Mouse (Mus musculus) bone marrow macrophage, adult 2 months (primary cell): Measurements from ENCODE around the gene Cd55. TPM values are rescaled to one million over a fixed set of nuclear protein-coding genes. Genes with fewer than 3 reads are reported as not detected.
"Not testable (repeated sequence)": the region's sequence is repeated elsewhere in the genome, so short reads cannot be mapped to it uniquely, and the experiment has no call there.

Source experiments
- H3K27ac ChIP-seq: 2 replicates; pipeline ENCODE4 v1.5.1; 2012; ENCODE audit warnings: low read depth, low read length; ENCODE audit not compliant: insufficient read depth
- H3K4me1 ChIP-seq: 2 replicates; pipeline ENCODE4 v1.6.1; 2012; ENCODE audit warnings: low read length; ENCODE audit not compliant: control insufficient read depth, insufficient read depth
- H3K4me3 ChIP-seq: 2 replicates; pipeline ENCODE4 v1.5.1; 2012; ENCODE audit warnings: mild to moderate bottlenecking, low read length, moderate library complexity; ENCODE audit not compliant: insufficient read depth
- CTCF ChIP-seq: IDR thresholded peaks from 2 replicates; pipeline ENCODE4 v1.5.1; 2012; ENCODE audit warnings: low read depth, mild to moderate bottlenecking, low read length, moderate library complexity
- POLR2A ChIP-seq: IDR thresholded peaks from 2 replicates; pipeline ENCODE4 v1.6.1; 2012; ENCODE audit warnings: mild to moderate bottlenecking, low read depth, low read length, borderline replicate concordance
- polyA plus RNA-seq: library from polyadenylated mRNA; stranded (reverse); fragments of >200 nt; gene quantifications from 2 replicates; pipeline ENCODE4 v1.2.4, GENCODE M21; 2012; ENCODE audit not compliant: missing spikeins, insufficient read depth, insufficient read length

The Cd55 gene
- polyA plus RNA-seq, 1 experiment, result 4.2 TPM

DNA sequence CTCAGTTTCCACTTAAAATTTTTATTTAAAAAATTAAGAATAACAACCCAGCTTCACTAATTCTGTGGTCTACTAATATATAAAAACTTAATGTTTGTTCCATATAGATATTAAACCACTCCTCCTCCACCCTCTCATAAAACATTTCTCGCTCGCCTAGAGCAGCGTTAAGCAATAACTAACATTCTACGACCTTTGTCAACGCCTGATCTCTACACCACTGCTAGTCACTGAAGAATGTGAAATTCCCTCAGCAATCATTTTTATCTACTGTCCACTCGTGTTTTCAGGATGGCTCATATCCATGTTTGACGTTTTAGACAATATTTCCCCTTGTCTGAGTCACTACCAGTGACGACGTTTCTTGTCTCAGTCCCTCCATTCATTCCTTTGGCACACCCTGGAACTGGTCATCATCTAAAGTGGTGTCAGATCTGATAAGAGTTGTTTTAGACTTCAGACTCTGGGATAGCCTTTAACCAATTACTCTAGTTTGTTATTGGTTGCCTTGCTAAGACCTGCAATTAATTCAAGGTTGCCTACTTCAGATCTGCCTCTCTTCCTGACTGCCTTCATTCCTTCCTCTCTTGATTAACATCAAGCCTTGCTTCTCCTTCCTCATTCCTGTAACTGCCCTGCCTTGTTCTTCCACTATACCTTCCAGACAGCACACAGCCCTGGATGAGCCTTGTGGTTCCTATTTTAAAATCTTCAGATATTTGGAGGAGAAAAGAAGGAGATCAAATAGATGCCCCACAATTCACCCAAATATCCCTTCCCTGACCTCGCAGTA, 23.5 kb upstream of the Cd55 start:
- Histone ChIP-seq H3K27ac (no peak overlapping the region), H3K4me3 (no peak overlapping the region)
- no peak for TF ChIP-seq CTCF

DNA sequence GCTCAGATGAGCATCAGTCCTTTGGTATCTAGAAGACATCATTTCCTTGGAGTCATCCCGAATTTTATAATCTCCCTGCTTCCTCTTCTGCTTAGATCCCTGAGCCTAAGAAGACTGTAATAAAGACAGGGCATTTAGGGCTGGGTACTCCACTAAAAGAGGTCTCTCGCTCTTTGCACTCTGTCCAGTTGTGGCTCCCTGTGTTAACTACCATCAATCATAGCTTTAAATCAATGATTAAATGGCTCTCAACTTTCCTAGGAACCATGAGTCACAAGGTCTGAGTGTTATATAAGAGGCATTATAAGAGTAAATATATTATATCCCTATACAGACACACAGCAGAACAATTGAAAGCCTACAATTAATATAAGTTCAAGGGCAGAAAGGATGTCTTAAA, 22.8 kb upstream of the Cd55 start:
- Histone ChIP-seq H3K4me1 (no peaks in the 10 kb centered on the region), H3K27ac (no peak overlapping the region), H3K4me3 (no peak overlapping the region)
- no peak for TF ChIP-seq POLR2A
- no peak for TF ChIP-seq CTCF

More for the DNA sequence above, 23.5 kb upstream of the Cd55 start:
- H3K4me1 ChIP-seq, result no peaks in the 10 kb centered on the region

DNA sequence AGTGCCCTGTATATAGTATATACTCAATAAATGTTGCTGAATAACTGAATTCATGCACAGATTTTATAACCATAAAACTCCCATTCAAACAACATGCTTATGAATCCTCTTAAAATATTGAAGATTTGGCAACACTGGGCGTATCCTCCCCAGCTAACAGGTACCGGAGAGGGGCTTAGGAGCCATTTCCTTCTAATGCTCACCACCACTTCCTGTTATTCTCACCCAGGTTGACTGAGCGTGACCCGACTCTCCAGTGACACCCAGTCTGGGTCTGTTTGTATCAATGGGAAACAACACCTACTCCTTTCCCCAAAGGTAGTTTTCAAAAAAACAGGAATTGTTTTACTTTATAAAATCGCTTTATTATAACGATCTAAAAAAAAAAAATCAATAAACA, 12.4 kb upstream of the Cd55 start:
- H3K4me3 ChIP-seq, result no peak overlapping the region
- H3K4me1 ChIP-seq, result no peaks in the 10 kb centered on the region
- TF ChIP-seq POLR2A, result no peak
- no peak for TF ChIP-seq CTCF
- no peak overlapping the region for H3K27ac ChIP-seq

DNA sequence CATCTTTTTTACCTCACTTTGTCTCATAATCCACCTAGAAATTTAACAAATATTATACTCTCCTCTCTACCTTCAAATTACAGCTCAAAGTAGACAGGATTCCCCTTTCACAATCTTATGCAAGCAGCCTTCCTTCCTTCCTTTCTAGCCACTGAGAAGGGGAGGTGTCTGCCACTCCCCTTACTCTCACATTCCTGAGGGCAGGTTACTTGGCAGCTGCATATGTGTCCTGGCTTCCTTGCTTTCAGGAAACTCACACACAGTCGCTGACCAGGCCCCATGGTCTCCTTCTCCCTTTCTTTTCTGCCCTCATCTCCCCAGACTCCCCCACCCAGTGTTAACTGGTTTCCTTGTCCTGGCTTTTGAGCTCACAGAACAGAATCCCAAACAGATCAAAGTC, 11.7 kb upstream of the Cd55 start:
- Histone ChIP-seq H3K4me3 (no peak overlapping the region), H3K27ac (no peak overlapping the region), H3K4me1 (no peaks in the 10 kb centered on the region)
- TF ChIP-seq CTCF, result no peak
- TF ChIP-seq POLR2A, result no peak

DNA sequence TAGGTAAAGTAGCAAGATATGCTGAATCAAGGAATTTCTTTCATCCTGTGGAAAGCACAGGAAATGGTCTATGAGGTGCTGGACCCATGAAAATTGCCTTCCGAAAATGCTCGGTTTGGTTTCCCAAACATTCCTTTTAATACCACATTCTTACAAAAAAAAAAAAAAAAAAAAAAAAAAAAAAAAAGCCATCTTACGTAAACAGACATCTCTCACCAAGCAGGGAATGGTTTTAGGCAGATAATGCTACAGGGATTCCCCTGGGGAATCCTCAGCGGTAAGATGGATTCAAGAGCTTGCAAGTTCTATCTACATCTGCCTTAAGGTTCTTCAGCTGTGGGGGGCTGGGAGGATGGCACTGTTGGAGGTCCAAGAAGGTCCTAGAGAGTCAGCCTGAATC, 7.5 kb upstream of the Cd55 start:
- no peaks in the 10 kb centered on the region for H3K4me1 ChIP-seq
- TF ChIP-seq POLR2A (no peak), CTCF (no peak)
- H3K27ac ChIP-seq, result no peak overlapping the region
- H3K4me3 ChIP-seq, result no peak overlapping the region

DNA sequence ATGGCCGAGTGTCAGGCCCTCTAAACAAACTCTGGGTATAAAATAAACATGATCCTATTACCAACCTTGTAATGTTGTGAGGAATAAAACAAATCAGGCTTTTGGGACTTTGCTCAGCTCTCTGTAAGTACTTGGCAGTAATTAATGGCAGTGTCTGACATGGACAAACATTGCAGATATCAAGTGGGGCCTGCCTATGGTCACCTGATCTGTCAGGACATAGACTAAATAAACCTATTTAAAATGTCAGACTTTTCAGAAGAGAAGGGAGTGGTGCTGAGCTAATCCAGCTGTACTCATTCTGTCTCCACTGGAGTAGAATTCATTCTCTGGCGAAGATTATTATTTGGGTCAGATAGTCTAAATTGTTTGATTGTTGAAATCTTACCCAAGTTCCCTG, 4.9 kb upstream of the Cd55 start:
- Histone ChIP-seq H3K4me3 (no peak overlapping the region), H3K4me1 (no peaks in the 10 kb centered on the region), H3K27ac (no peak overlapping the region)
- no peak for TF ChIP-seq CTCF
- TF ChIP-seq POLR2A, result no peak

DNA sequence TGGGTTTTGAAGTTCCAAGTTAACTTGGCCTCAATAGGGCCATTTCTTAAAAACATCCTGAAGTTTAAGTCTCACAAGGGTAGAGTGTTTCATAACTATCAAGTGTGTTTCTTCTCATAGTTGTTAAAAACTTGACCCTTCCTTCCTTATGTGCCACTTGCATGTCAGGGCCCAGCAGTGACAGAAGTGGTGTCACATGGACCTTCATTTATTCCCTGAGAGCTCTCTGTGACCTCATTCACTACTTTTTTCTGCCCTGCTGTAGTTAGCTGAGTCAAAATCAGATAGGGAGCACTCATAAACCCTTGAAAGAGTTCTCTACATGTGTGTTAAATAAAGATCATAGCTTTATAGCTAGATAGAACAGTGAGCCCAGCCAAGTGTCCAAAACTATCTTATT, 1.6 kb upstream of the Cd55 start:
- Histone ChIP-seq H3K4me3 (no peak overlapping the region), H3K27ac (no peak overlapping the region), H3K4me1 (no peaks in the 10 kb centered on the region)
- no peak for TF ChIP-seq CTCF
- no peak for TF ChIP-seq POLR2A

DNA sequence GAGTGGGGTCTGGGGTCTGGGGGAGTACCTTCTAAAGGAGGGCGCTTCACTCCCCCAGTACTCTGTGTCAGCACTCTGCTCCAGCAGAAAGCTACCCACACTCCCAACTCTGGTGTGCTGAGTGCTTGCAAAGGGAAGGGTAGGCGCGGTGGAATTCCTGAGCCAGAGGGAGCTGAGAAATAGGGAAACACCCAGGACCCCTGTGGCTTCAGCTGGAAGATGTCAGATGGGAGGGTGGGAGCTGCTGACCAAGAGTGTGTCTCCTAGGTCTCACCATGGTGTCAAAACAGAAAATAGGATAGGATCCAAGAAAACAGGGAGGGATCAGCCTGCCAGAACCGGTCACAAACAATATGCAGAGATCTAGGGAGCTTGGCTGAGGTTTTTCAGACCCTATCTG, 323 bp upstream of the Cd55 start:
- TF ChIP-seq POLR2A, result no peak
- TF ChIP-seq CTCF, result no peak
- peak overlapping the region; percentile 30; the same call in 1 of the 2 replicates for H3K4me3 ChIP-seq
- H3K27ac ChIP-seq, result no peak overlapping the region

DNA sequence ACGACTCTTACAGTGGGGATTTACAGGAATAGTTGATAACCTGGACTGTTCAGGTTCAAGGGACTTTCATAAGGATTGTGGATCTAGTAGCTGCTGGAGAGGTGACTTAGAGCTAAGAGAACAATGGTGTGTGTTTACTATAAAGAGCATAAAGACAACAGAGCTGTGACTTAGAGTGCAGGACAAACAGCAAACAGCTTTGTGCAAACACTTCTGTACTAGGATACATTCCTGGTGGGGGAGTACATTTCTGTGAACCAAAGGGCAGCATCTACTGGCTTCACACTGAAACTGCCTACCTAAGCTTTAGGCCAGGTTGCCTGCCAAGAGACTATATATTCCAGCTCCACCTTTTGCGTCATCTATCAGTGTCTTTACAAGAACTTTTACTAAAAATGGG, 7.4 kb downstream of the Cd55 start:
- no peak for TF ChIP-seq POLR2A
- TF ChIP-seq CTCF, result no peak
- H3K27ac ChIP-seq, result no peak overlapping the region

More for the DNA sequence above, 323 bp upstream of the Cd55 start:
- no peaks in the 10 kb centered on the region for H3K4me1 ChIP-seq

DNA sequence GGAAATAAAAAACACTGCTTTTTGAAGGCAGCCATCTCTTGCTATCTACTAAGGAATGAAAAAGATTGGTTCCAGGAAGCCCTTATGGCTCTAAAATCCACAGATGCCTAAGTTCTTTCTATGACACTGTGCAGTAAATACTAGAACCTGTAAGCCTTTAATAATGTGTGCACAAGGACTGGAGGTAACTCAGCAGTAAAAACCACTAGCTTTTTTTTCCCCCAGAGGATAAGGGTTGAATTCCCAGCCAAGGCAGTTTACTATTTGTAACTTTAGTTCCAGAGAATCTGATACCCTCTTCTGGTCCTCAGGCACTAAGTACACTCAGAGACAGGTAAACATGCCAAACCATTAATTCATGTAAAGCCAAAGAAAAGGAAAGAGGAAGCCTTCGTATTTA, 19.6 kb downstream of the Cd55 start:
- H3K4me3 ChIP-seq, H3K4me1 ChIP-seq, H3K27ac ChIP-seq: not testable (repeated sequence)

More for the DNA sequence above, 7.4 kb downstream of the Cd55 start:
- Histone ChIP-seq H3K4me1 (no peaks in the 10 kb centered on the region), H3K4me3 (no peak overlapping the region)

DNA sequence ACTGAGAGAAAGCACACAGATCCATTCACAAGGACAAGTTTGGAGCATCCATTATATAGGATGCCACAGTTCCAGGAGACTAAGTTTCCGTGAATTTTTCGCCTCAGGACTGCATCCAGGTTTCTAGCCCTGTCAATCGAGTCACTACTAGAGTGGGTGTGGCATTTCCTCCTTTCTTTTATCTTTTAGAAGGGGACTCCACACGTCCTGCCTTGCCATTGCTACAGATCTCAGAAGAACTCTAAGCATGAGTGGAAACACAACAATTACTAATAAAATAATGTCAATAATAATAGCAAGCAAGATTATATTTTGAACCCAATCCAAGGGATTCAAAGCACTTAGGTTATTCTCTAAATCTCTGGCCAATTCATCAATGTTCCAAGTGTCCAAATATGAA, 31.6 kb downstream of the Cd55 start:
- Histone ChIP-seq H3K4me3 (no peak overlapping the region), H3K4me1 (no peaks in the 10 kb centered on the region), H3K27ac (no peak overlapping the region)
- TF ChIP-seq POLR2A, result no peak
- TF ChIP-seq CTCF, result no peak

DNA sequence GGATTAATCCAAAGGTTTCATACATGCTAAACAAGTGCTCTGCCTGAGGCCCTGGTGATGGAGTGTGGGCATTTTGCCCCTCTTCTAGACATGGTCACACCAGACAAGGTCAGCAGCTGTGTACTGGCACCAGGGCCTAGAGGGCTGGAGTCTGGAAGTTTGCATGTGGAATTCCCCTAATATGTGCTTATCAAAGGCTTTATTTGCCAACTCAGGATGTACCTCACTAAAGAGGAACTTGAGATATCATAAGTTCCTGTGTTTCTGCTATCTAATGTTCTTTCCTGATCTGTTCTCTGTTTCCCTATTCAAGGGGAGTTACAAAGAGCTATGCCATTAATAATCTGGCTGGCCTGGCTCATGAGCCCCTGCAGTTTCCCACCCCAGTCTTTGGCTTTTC, 33.9 kb downstream of the Cd55 start:
- H3K4me3 ChIP-seq, H3K27ac ChIP-seq, H3K4me1 ChIP-seq: not testable (repeated sequence)

DNA sequence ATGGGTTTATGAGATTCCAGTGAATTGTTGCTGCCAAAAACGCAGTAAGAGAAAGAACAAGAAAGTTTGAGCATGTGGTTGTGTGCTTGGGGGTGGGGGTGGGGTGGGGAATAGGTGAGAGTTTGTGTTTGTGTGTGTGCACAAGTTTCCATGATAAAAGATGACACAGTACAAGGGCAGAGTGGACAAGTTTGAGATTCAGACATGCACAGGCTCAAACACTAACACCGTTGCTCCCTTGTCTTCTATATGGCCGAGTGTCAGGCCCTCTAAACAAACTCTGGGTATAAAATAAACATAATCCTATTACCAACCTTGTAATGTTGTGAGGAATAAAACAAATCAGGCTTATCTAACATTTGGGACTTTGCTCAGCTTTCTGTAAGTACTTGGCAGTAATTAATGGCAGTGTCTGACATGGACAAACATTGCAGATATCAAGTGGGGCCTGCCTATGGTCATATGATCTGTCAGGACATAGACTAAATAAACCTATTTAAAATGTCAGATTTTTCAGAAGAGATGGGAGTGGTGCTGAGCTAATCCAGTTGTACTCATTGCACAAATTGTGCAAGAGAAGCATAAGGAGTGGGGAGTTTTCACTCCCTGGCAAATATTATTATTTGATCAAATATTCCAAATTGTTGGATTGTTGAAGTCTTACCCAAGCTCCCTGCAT, 35.2 kb downstream of the Cd55 start:
- H3K4me3 ChIP-seq, H3K4me1 ChIP-seq, H3K27ac ChIP-seq: not testable (repeated sequence)
